Mouse (Mus musculus): ENCODE results near the gene Lmf2.

DNA sequence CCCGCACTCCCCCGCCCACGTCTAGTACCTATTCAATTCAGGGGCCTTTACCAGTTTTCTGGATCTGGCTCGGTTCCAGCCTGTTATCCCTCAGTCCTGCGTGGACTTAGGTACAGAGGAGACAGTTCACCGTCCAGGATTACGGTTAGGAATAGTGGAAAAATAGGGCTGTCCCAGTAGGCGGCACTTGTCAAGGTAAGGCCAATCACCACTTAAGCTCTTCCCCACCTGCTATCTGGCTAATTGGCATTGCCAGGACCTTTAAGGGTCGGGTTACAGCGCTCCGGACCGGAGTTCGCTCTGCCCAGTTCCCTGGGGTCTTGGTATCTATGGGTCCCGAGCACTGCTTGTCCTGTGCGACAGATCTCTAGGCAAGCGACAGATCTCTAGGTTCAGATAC is 21.5 kb upstream of the Lmf2 start, which contains the start of gene Tymp:
- TF ChIP-seq CTCF (IDR thresholded peaks at IDR 0.05) (no peak), EP300 (IDR thresholded peaks at IDR 0.05) (no peak)
